16 mouse cellular contexts compared by ENCODE assay signal in genomic region chr13:93022158-93022557, GRCm38 (mm10).
"Had no signal": no experiment of that assay in that cellular context is flagged by ENCODE, and none has a peak within 500 bp of the region (broad histone marks: within the 10 kb centered on the region; RNA-seq: fewer than 3 reads in every experiment).

No protein-coding gene starts in this region.

- H3K27ac ChIP-seq: lung, embryonic 15.5 days; macrophage; midbrain, embryonic 13.5 days; midbrain, embryonic 15.5 days; neural tube, embryonic 12.5 days had no signal

- H3K27me3 ChIP-seq: lung, embryonic 15.5 days; midbrain, embryonic 13.5 days; midbrain, embryonic 15.5 days; neural tube, embryonic 12.5 days had no signal

- H3K4me1 ChIP-seq: lung, embryonic 15.5 days; megakaryocyte, embryonic 14.5 days; midbrain, embryonic 13.5 days; midbrain, embryonic 15.5 days; neural tube, embryonic 12.5 days had no signal

- DNase-seq: lung, adult 2 months; lung, postnatal 14 days; lung, postnatal 36 days; right cerebral cortex, postnatal 14 days; spleen, adult 18-20 months; thymus, adult 18-20 months; thymus, postnatal 14 days; thymus, postnatal 36 days had no signal

- ATAC-seq: lung, postnatal 0 days; midbrain, embryonic 13.5 days; midbrain, embryonic 15.5 days had no signal

- H3K9ac ChIP-seq: lung, embryonic 15.5 days; midbrain, embryonic 13.5 days; midbrain, embryonic 15.5 days; neural tube, embryonic 12.5 days had no signal

- H3K4me2 ChIP-seq: lung, embryonic 15.5 days; midbrain, embryonic 11.5 days; midbrain, embryonic 13.5 days; midbrain, embryonic 15.5 days; neural tube, embryonic 12.5 days had no signal

- H3K9me3 ChIP-seq: lung, embryonic 15.5 days; midbrain, embryonic 13.5 days; midbrain, embryonic 15.5 days; neural tube, embryonic 12.5 days had no signal

- H3K4me3 ChIP-seq: lung, embryonic 15.5 days; megakaryocyte, embryonic 14.5 days; midbrain, embryonic 13.5 days; midbrain, embryonic 15.5 days; neural tube, embryonic 12.5 days had no signal

- H3K36me3 ChIP-seq: lung, embryonic 15.5 days; midbrain, embryonic 13.5 days; midbrain, embryonic 15.5 days; neural tube, embryonic 12.5 days had no signal
